Mouse (Mus musculus): Measurements from ENCODE around the gene Hsd17b6.
"Not testable (repeated sequence)": the region's sequence is repeated elsewhere in the genome, so short reads cannot be mapped to it uniquely, and the experiment has no call there.

Gene Hsd17b6

GRCm38 (mm10) chr10:128007446-128007845 lies at the start of gene Hsd17b6:
Hsd17b6 (minus strand) TSS chr10:128007611.
- DNase-seq (ENCODE audit: low spot score in 2 of 2), result no peak

- no peak for DNase-seq (ENCODE audit: low spot score in 2 of 2)
These were observed 45.6 kb upstream of the Hsd17b6 start for GRCm38 (mm10) chr10:128053001-128053400.

GRCm38 (mm10) chr10:128052136-128052535 lies 44.7 kb upstream of the Hsd17b6 start:
- not testable (repeated sequence) for DNase-seq (ENCODE audit: low spot score in 2 of 2)

- DNase-seq (ENCODE audit: low spot score in 2 of 2), result no peak
These were observed 44.2 kb upstream of the Hsd17b6 start for GRCm38 (mm10) chr10:128051589-128051988.

GRCm38 (mm10) chr10:128050355-128050754 lies 42.9 kb upstream of the Hsd17b6 start:
- DNase-seq (ENCODE audit: low spot score in 2 of 2), result no peak

DNA sequence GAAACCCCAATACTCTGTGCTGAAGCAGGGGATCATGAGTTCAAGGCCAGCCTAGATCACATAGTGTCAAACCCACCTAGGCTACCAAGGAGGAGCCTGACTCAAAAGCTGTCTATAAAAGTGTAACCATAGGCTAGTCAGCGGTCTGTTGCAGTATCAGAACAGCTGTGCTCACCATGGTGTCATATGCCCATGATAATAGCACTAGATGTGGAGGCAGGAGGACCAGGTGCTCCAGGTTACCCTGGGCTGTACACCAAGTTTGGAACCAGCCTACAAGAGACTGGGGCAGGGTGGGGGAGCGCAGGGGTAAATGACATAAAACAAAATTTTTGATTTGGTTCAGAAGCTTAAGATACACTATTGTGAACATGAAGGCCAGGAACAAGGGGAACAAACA lies 42.3 kb upstream of the Hsd17b6 start:
- DNase-seq (ENCODE audit: low spot score in 2 of 2), result no peak

- no peak for DNase-seq (ENCODE audit: low spot score in 2 of 2)
These were observed 40.7 kb upstream of the Hsd17b6 start for GRCm38 (mm10) chr10:128048157-128048556.

- DNase-seq (ENCODE audit: low spot score in 2 of 2), result no peak
These were observed 35.8 kb upstream of the Hsd17b6 start for GRCm38 (mm10) chr10:128043041-128043835.

DNA sequence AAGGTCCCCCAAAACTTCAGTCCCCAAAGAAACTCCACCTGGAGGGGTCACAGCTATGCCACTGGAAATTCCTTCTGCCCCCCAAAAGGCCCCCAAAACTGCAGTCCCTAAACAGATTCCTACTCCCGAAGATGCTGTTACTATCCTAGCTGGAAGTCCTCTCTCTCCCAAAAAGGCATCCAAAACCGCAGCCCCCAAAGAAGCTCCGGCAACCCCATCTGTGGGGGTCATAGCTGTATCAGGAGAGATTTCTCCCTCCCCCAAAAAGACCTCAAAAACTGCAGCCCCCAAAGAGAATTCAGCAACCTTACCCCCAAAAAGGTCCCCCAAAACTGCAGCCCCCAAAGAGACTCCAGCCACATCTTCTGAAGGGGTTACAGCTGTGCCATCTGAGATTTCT lies 35.1 kb upstream of the Hsd17b6 start:
- no peak for DNase-seq (ENCODE audit: low spot score in 2 of 2)

DNA sequence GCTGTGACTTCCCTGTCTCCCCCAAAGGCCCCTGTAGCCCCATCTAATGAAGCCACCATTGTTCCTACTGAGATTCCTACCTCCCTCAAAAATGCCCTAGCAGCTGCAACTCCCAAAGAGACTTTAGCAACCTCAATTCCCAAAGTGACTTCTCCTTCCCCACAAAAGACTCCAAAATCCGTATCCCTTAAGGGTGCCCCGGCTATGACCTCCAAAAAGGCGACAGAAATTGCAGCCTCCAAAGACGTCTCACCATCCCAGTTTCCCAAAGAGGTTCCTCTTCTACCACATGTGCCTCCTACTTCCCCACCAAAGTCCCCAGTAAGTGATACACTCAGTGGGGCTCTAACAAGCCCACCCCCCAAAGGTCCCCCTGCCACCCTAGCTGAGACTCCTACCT lies 34.2 kb upstream of the Hsd17b6 start:
- DNase-seq (ENCODE audit: low spot score in 2 of 2), result no peak

DNA sequence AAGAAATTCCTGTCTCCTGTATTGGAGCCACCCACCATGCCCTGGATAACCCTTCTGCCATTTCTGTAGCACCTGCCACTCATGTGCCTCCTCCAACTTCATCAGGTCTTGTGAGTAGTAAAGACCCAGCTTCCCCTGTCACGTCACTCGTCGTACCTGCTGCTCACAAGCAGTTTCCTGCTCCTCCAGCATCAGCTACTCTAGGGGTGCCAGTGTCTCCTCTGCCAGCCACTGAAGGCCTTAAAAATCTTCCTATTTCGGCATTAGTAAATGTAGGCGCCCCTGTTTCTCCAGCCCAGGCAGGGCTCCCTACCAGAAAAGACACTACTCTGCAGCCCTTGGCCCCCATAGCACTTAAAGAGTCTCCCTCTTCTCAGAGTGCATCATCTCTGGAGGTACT lies 32.9 kb upstream of the Hsd17b6 start:
- no peak for DNase-seq (ENCODE audit: low spot score in 2 of 2)

DNA sequence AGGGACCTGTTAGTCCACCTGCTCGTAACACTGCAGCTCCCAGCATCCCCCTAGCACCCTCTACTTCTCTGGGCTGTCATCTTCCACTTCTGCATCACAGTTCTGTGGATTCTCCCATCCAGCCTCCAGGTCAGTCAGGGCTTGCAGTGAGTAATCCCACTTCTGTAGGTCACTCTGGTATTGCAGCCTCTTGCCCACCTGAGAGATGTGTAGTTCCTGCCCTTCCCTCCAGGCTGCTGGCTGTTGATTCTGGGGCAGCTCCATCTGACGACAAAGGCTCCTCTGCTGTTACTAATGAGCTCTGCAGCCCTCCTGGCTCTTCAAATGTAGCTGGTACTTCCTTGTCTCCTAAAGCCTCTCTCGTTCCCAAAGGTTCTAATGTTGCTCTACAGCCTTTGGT lies 32.4 kb upstream of the Hsd17b6 start:
- no peak for DNase-seq (ENCODE audit: low spot score in 2 of 2)

GRCm38 (mm10) chr10:128039167-128039566 lies 31.8 kb upstream of the Hsd17b6 start:
- no peak for DNase-seq (ENCODE audit: low spot score in 2 of 2)

DNA sequence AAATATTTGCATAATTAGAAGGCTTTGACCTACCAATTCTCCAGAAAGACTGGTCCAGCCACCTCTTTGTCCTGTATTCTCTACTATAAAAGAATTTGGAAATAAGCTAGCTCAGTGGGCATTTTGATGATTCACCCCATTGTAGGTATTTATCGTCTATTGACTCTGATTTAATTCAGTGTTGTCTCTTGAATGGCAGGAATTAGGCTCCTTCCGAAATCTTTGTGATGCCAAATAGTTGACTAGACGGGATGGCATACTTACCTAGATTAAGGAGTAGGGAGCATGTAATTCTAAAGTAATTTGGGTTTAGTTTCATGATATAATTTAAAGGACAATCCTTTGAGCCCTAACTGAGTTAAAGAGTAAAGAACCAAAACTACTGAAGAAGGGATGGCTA lies 30.5 kb upstream of the Hsd17b6 start:
- DNase-seq (ENCODE audit: low spot score in 2 of 2), result no peak

GRCm38 (mm10) chr10:128036746-128037425 lies 29.5 kb upstream of the Hsd17b6 start:
- DNase-seq (ENCODE audit: low spot score in 2 of 2), result no peak

- DNase-seq (ENCODE audit: low spot score in 2 of 2), result no peak
These were observed 23.4 kb upstream of the Hsd17b6 start for GRCm38 (mm10) chr10:128030860-128031259.

GRCm38 (mm10) chr10:128029931-128030330 lies 22.5 kb upstream of the Hsd17b6 start:
- no peak for DNase-seq (ENCODE audit: low spot score in 2 of 2)

DNA sequence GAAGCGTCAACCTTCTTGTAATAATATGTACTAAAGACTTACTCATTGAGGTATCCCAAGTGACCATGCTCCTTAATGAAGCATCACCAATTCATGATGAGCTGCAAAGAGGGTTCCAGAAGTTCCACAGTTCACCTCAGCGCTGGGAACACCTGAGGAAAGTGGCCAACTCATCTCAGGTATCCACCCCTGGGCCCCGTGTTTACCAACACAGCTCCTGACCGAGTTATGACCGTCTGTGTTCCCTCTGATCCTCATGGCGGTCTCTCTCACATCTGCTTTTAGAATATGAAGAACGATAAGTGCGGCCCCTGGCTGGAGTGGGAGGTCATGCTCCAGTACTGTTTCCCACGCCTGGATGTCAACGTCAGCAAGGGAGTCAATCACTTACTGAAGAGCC lies 16.1 kb upstream of the Hsd17b6 start:
- no peak for DNase-seq (ENCODE audit: low spot score in 2 of 2)

- DNase-seq (ENCODE audit: low spot score in 2 of 2), result no peak
These were observed 14.8 kb upstream of the Hsd17b6 start for GRCm38 (mm10) chr10:128022196-128022595.

DNA sequence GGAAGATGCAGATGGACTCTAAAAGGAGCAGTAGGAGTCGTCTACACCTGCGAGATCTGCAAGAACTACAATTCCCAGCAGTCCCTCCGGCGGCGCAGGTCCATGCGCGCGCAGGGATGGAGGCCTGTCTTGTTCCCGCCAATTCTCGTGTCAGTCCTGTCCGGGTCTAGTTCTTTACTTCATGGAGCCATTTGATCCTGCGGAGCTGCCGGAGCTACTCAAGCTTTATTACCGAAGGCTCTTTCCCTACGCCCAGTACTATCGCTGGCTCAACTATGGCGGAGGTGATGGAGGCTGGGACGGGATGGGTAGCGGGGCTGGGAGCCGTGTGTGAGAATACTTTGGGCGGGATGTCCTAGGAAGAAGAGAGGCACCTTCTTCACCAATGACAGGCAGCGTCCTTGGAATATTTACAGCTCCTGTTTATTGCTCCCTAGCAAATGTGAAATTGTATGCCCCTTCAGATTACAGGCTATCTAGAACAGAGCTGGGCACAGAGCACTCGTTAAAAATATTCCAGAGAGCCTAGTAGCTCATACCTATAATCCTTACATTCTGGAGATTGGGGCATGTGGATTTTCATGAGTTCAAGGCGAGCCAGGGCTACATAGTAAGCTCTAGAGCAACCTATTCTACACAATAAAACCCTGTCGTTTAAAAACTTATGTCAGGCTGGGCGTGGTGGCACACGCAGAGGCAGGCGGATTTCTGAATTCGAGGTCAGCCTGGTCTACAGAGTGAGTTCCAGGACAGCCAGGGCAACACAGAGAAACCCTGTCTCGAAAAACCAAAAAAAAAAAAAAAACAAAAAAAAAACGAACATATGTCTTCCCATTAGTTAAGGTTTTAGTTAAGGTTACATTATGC lies 7.9 kb upstream of the Hsd17b6 start, which contains the start of gene Prim1:
Gene Prim1 (plus strand): TSS at position 101 of the 867 bp plus-strand sequence.
- peak; percentile 72 to 78 for DNase-seq (ENCODE audit: low spot score in 2 of 2)

GRCm38 (mm10) chr10:128009735-128010134 lies 2.3 kb upstream of the Hsd17b6 start:
- no peak for DNase-seq (ENCODE audit: low spot score in 2 of 2)

Data from right cerebral cortex, postnatal 36 days (tissue).